Mouse (Mus musculus): ENCODE data around the gene Prr23a2.

Prr23a2 gene

DNA sequence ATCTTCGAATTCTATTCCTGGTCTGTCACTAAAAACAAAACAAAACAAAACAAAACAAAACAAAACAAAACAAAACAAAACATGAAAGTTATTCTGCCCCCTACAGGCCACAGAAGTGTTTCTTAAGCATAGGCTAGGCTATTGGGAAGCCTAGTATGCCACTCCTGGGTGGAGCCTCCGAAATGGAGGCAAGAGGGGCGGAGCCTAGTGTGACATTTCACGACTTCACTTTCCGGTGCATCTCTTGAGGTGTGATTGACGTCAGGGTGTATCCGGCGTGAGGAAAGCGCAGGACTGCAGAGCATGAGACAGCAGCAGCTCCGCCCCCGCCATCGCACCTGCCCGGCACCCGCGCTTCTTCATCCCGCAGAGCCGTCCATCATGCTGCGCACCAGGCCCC is at the start of gene Prr23a2:
Gene Prr23a2 (plus strand): TSS at position 285 of the 400 bp plus-strand sequence.
- no peak for DNase-seq

DNA sequence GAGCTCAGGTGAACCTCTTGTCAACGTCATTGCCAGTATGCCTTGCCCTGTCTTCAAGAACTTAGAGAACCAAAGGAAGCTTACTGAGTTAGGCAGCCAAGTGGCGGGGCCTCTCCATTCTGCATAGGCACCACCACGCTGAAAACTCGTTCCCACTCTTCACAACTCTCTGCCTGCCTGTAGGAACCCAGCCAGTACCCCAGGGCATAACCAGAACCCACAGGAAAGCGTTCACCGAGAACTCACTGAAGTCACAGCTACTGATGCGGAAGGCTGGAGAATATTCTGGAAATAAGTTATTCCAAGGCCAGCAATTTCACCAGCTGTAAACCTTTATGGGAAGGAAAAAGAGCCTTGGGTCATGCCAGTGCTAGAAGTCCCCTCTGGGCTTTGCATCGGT is 48.7 kb upstream of the Prr23a2 start:
- DNase-seq: no peak

DNA sequence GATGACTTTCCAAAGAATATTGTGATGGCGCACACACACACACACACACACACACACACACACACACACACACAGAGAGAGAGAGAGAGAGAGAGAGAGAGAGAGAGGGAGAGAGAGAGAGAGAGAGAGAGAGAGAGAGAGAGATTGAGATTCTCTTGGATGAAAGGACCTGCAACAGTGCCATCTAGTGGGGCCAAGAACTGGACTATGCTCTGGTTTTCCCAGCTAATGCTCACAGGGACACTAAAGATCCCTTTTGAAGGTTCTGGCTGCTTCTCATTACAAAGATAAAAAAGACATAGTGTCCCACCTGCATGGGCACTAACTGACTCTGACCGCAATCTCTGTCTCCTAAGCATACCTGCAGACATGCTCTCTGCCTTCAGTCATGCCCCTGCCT is 46.8 kb upstream of the Prr23a2 start:
- peak; percentile 44 for DNase-seq

DNA sequence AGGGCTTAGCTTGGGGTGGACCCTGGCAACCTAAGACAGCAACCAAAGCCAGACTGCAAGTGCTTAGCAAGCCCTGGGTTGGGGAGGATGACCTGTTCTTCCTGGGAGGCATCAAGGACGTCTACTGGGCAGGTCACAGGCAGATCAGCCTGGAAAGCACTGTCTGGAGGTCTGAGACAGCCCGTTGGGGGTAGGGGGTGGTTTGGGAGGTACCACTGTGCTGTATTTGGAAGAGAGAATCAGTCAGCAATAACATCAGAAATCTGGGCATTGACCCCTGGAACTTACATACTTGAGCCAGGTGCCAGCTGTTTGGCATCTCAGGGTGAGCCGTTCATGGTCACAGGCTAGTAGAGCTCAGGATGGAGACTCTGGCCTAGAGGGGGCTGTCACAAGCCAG is 40.2 kb upstream of the Prr23a2 start:
- no peak for DNase-seq

DNA sequence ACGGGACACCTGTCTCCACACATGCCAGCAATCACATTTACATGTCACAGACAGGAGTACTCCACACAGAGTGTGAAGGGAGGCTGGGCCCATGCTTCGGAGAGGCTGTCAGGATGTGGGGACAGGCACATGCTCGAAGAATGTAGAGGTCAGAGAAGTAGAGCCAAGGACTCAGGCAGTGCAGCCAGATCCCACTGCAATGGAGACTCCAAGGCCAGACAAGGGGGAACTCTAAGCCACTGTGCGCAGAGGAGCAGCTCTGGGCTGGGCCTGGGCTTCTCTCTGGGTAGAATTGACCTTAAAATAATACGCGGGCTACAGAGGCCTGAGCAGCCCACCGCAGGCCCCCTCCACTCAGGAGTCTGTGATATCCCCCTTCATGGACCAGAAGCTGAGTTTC is 38.7 kb upstream of the Prr23a2 start:
- DNase-seq: no peak

DNA sequence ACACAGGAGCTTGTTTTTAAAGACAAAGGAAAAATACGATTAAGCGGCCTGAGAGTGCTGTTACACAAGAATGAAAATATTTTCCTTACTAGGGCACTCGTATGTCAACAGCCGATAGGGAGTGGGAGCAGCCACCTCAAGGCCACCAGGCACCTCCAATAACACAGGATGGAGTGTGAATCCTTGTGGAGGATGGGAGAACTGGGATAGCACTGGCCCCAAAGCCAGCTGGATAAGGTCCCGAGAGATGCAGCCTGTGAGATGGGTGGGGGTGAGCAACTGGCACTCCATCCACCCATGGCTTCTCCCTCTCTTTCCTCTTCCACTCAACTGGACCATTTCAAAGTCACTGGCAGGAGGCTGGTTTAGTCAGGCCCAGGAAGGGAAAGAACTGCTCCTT is 37.3 kb upstream of the Prr23a2 start:
- no peak for DNase-seq

DNA sequence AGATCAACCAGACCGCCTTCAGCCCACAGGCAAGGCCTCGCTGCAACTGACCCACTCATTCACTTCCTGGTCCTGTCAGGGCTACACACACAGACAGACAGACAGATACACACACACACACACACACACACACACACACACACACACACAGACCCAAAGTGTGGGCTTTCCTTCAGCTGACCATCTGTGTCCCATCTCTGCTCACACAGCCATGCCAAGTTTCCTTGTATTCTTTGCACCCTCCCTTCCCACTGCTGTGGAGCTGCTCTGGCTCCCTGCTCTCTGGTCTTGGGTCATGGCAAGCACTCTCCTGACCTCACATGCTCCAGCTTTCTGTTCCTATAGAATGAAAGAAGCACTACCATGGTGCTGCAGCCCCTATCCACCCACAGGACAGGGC is 36.8 kb upstream of the Prr23a2 start:
- no peak for DNase-seq

DNA sequence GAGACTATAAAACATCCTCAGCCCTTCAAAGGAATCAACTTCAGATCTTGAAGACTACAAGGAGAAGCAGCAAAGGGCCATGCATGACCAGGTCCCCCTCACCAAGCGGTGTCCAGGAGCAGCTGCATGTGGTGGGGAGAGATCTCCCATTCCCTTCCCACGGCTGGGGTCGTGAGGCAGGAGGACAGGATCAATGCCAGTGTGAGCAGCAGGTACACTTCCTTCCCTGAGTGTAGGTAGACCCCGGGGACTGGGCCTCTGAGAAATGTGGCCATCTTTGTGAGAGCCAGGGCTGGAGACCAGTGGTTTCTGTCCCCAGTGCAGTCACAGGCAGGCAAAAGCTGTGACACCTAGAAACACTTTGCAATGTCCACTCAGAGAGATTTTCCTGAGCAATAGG is 35.8 kb upstream of the Prr23a2 start:
- DNase-seq: no peak

DNA sequence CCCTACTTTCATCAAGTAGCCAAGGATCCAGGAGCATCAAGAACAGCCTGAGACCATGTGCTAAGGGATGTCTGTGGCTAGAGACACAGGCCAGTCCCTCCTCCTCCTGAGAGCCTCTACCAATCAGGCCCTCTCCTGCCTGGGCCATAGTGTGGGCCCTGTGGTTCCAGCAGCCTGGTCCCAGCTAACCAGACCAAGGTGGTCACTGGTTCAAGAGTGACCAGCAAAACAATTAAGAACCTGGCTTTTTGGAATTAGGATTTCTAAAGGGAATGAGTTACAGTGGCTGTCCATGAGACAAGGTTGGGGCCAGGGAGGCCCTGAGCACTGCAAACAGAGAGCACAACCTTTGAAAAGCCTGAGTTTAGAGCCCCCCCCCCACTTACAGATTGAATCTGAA is 35.2 kb upstream of the Prr23a2 start:
- DNase-seq: no peak

DNA sequence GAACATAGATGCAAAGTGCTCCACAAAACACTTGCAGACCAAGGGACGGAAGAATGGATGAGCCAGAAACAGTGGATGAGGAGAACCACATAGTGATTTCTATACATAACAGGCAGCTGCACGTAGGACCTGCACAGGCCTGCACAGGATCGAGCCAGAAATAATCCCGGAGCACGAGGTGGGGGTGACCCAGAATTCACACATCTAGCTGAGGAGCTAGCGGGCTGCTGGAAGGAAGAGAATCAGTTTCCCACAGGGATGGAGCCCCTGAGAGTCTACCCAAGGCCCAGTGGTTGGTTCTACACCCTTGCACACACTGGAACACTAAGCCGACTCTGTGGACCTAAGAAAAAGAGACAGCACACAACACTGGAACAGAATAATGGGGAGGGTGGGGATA is 32.5 kb upstream of the Prr23a2 start:
- DNase-seq: no peak

DNA sequence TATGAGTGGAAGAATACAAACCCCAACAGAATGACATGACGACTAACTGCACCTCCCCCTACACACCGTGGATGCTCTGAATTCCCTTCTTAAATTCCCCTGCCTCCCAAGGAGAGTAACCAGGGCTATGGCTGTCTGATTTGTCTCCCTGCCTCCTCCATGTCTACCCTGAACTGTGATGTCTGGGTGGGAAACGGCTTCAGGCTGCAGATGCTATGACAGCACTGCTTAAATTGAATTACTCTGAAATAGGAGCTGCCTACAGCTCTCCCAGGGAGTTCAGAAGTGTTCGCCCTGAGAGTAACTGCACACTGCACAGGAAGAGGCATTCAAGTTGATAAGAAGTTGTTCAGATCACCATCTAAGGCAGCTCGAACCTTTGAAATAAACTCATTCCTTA is 26.8 kb upstream of the Prr23a2 start:
- DNase-seq: no peak

DNA sequence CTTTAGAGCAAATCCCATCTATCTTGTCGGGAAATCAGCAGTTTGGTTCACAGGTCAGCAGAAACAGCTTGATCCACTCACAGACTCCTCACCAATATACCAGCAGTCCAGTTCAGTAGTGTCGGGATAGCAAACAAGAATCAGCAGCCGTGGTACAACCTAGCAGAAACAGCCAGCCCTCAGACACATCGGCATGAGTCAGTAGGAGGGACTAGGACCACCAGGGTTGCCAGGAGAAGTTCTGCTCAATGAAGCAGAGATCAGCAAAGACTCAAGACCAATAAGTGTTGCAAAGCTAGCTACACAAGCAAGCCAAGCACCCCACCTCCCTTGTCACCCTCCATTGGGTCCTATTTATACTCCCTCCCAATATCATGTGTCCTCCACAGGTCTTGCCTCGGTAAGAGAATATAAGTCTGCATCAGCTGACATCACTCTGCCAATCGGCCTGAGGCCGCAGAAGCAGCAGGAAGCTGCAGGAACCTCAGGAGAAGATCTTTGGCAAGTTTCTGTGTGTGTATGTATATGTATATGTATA is 18.7 kb upstream of the Prr23a2 start:
- DNase-seq: no peak

DNA sequence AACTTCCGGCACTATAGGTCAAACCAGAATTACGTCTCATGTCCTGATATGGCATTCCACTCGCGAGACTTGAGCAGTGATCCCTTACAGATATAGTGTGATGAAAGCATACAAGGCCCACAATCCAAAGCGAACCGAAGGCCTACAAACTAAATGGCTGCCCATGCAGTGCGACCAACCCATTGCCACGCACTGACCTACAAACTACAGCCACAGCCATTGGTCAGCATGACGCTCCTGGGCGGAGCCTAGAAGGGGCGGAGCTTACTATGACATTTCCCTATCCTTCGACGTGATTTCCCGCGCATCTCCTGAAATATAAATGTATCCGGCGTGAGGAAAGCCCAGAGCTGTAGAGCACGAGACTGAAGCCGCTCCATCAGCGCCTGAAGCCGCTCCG is 14.2 kb upstream of the Prr23a2 start, which contains the start of gene Prr23a1:
Gene Prr23a1 (plus strand): TSS at position 387 of the 400 bp plus-strand sequence.
- DNase-seq: no peak

DNA sequence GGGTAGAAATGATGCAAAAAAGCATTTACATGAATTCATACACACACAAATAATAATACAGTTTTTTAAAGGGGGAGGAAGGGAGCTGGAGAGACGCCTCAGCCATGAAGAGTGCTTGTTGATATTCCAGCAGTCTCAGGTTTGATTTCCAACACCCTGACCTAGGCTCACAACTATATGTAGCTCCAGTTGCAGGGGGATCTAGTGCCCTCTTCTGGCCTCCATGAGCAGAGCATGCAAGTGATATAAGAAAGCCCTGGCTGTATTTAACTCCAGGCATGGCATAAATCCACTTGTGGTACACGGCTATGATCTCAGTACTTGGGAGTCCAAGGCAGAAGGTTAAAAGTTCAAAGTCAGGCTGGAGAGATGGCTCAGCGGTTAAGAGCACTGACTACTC is 7.2 kb downstream of the Prr23a2 start:
- peak; percentile 14 for DNase-seq

DNA sequence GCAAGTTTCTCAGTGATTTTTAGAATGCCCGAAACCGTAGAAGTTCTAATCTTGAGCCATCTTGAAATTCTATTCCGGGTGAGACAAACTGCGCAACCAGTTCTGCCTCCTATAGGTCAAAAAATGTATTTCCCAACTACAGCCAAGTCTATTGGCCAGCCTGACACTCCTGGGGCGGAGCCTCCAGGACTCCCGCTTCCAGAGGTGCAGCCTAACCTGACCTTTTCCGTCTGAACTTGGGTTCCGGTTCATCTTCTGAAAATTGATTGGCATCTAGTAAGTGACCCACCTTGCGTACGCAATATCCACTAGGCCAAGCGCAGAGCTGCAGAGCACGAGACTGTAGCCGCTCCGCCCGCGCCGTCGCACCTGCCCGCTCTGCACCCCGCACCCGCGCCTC is 8.3 kb downstream of the Prr23a2 start, which contains the start of gene Prr23a3:
Gene Prr23a3 (plus strand): TSS at position 197 of the 400 bp plus-strand sequence.
- no peak for DNase-seq

DNA sequence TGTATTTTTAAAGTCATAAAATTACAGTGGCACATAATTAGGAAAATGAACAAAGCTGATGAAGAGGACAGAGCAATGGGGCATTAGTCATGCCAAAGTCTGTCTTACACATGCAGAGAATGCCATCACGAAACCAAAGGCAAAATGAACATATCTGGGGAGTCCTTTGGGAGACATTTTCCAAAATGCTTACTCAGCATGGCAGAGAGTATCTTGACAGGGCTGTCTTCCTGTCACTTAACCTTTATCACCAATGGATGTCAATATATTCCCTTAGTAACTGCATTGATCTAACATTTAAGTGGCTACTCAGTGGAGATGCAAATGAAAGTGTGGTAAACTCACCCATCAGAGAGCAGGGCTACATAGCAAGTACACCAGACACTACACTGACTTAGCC is 45.2 kb downstream of the Prr23a2 start:
- DNase-seq: no peak

DNA sequence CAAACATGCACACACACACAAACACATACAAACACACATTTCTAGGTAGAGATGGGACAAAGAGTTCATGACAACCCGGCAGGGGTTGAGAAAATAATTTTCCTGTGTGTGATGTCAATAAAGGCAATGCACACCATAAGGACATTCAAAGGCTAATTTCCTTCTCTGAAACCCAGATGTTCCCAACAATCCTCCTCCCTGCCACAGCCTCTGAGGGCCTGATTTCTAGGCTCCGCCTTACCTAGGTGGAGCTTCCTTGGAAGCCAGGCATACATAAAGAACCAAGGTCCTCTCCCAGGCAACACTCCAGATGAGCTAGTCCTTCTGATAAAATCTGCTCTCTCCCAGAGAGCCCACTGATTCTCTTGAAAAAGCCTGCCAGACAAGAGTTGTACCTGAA is 46.5 kb downstream of the Prr23a2 start, which contains the start of gene 7420426K07Rik:
Gene 7420426K07Rik (plus strand): TSS at position 301 of the 400 bp plus-strand sequence.
- no peak for DNase-seq

Data from kidney, adult 9 months (tissue).